Mouse (Mus musculus): ENCODE data around the gene Trim62.

GRCm38 (mm10) chr4:128892188-128892587 is 8.8 kb downstream of the Trim62 start:
- no peak for TF ChIP-seq POLR2A (IDR thresholded peaks at IDR 0.05; ENCODE audit: insufficient read depth, low read length)
- TF ChIP-seq CTCF (IDR thresholded peaks at IDR 0.05; ENCODE audit: low read depth, low read length): no peak
- no peak for TF ChIP-seq EP300 (IDR thresholded peaks at IDR 0.05; ENCODE audit: insufficient read depth, low read depth, low read length)
